Mouse (Mus musculus) brain, embryonic 14.5 days (tissue): Measurements from ENCODE around the gene Dock10. TPM values are rescaled to one million over a fixed set of nuclear protein-coding genes. Genes with fewer than 3 reads are reported as not detected.

Experiments
- DNase-seq: peaks from one replicate; pipeline ENCODE4 v3.0.0-alpha.2; 2011; ENCODE audit warnings: low read depth
- CTCF ChIP-seq: fragments of 200-500 bp; IDR thresholded peaks from 2 replicates; pipeline ENCODE4 v1.5.1; 2012; ENCODE audit warnings: inconsistent platforms, mild to moderate bottlenecking, moderate library complexity, borderline replicate concordance; ENCODE audit not compliant: insufficient read depth, insufficient read length; ENCODE audit errors: extremely low read depth
- POLR2A ChIP-seq: fragments of 200-500 bp; IDR thresholded peaks from 2 replicates; pipeline ENCODE4 v1.6.1; 2012; ENCODE audit warnings: mild to moderate bottlenecking, inconsistent platforms, borderline replicate concordance; ENCODE audit not compliant: poor library complexity, insufficient read depth, insufficient read length, severe bottlenecking; ENCODE audit errors: extremely low read depth
- polyA plus RNA-seq: library from polyadenylated mRNA; depleted of rRNA; stranded (reverse); fragments of >200 nt; gene quantifications from 2 replicates; pipeline ENCODE4 v1.2.3, GENCODE M21; 2012

The Dock10 gene
- polyA plus RNA-seq, 1 experiment: 5.7 TPM

- TF ChIP-seq POLR2A (no peak), CTCF (no peak)
- DNase-seq: peak; percentile 41
These were observed 133.8 kb downstream of the Dock10 start for GRCm38 (mm10) chr1:80624552-80624951.

GRCm38 (mm10) chr1:80622646-80623045 lies 135.7 kb downstream of the Dock10 start:
- DNase-seq: no peak
- TF ChIP-seq CTCF (no peak), POLR2A (no peak)

- no peak for TF ChIP-seq POLR2A
- no peak for TF ChIP-seq CTCF
These were observed 139.2 kb downstream of the Dock10 start for GRCm38 (mm10) chr1:80619100-80619499.

GRCm38 (mm10) chr1:80616671-80617070 lies 141.7 kb downstream of the Dock10 start:
- TF ChIP-seq CTCF (no peak), POLR2A (no peak)
- no peak for DNase-seq

More at GRCm38 (mm10) chr1:80619100-80619499, 139.2 kb downstream of the Dock10 start:
- DNase-seq: no peak

- DNase-seq: no peak
- TF ChIP-seq POLR2A: no peak
- no peak for TF ChIP-seq CTCF
These were observed 143.6 kb downstream of the Dock10 start for GRCm38 (mm10) chr1:80614750-80615149.

- TF ChIP-seq POLR2A: no peak
- TF ChIP-seq CTCF: no peak
- DNase-seq: no peak
These were observed 144.8 kb downstream of the Dock10 start for GRCm38 (mm10) chr1:80613395-80614011.

GRCm38 (mm10) chr1:80607546-80607945 lies 150.8 kb downstream of the Dock10 start:
- TF ChIP-seq POLR2A (no peak), CTCF (no peak)
- DNase-seq: no peak

GRCm38 (mm10) chr1:80606131-80606754 lies 152.1 kb downstream of the Dock10 start:
- no peak for TF ChIP-seq CTCF
- peak; percentile 15 for DNase-seq

GRCm38 (mm10) chr1:80604332-80604731 lies 154.0 kb downstream of the Dock10 start:
- TF ChIP-seq CTCF (no peak), POLR2A (no peak)
- peak; percentile 32 for DNase-seq

GRCm38 (mm10) chr1:80603081-80603480 lies 155.2 kb downstream of the Dock10 start:
- TF ChIP-seq CTCF: no peak
- no peak for TF ChIP-seq POLR2A
- DNase-seq: no peak

GRCm38 (mm10) chr1:80583281-80583680 lies 175.0 kb downstream of the Dock10 start:
- TF ChIP-seq POLR2A (no peak), CTCF (no peak)
- peak; percentile 43 for DNase-seq

GRCm38 (mm10) chr1:80582186-80582585 lies 176.1 kb downstream of the Dock10 start:
- peak; percentile 15 for DNase-seq
- TF ChIP-seq POLR2A (no peak), CTCF (no peak)
